Mouse (Mus musculus): Measurements from ENCODE around the gene Dip2c.

- TF ChIP-seq CTCF (IDR thresholded peaks at IDR 0.05; ENCODE audit: extremely low read depth, insufficient read depth, low read length) (no peak), POLR2A (IDR thresholded peaks at IDR 0.05; ENCODE audit: extremely low read depth, insufficient read depth, low read length) (no peak)
Observed at GRCm38 (mm10) chr13:9504118-9504856, 228.0 kb downstream of the Dip2c start.

Measured in cortical plate, adult 2 months (tissue).